Mouse (Mus musculus) liver, embryonic 18 days (tissue): Measurements from ENCODE around the gene Clptm1l. TPM values are rescaled to one million over a fixed set of nuclear protein-coding genes. Genes with fewer than 3 reads are reported as not detected.

Experiments used
- polyA plus RNA-seq: library from polyadenylated mRNA; depleted of rRNA; stranded (reverse); fragments of >200 nt; gene quantifications from 2 replicates; pipeline ENCODE4 v1.2.3, GENCODE M21; 2012; rRNA removed

Clptm1l gene
- polyA plus RNA-seq, result 49.9 and 54.2 TPM in 2 replicates

DNA sequence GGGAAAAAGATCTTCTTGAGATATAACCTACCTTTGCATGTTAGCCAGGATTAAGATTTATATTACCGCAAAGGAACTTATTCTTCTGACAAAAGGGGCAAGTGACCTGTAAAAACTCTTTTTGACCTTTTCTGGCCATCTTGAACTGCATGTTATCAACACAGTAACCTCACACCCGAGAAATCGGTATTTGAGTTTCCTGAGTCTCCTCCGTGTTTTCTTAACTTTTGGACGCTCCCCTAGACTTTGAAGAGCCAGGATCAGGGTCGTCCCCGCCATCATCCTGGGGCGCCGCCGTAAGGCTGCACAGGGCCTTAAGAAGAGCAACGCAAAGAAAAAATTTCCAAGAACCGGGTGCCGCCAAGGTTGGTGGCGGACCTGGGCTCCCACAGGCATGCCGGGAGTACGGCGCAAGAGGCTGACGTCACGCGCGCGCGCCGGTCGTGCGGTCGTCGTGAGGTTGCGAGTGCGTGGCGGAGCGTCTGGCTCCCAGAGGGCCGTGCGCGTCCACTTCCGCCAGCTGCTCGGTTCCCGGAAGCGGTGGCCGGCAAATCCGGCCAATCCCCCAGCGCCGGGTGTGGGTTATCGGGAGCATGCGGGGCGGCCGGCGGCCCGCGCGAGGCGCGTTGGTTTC, at the start of gene Clptm1l:
Clptm1l (plus strand) TSS at position 485 of the 634 bp plus-strand sequence.

DNA sequence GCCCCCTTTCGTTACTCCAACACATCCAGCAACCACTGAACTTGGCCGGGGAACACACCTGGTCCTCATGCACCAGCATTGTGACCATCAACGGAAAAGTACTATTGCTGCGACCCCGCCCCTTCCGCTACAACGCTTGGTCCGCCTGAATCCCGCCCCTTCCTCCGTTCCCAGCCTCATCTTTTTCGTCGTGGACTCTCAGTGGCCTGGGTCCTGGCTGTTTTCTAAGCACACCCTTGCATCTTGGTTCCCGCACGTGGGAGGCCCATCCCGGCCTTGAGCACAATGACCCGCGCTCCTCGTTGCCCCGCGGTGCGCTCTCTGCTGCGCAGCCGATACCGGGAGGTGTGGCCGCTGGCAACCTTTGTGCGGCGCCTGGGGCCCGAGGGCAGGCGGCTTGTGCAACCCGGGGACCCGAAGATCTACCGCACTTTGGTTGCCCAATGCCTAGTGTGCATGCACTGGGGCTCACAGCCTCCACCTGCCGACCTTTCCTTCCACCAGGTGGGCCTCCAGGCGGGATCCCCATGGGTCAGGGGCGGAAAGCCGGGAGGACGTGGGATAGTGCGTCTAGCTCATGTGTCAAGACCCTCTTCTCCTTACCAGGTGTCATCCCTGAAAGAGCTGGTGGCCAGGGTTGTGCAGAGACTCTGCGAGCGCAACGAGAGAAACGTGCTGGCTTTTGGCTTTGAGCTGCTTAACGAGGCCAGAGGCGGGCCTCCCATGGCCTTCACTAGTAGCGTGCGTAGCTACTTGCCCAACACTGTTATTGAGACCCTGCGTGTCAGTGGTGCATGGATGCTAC, 23.1 kb downstream of the Clptm1l start, which contains the start of gene Tert:
Tert (plus strand) TSS at position 167 of the 805 bp plus-strand sequence.

Other genes starting within 250 kb of the Clptm1l start
- 25.9 and 26.3 TPM in 2 replicates for gene Lpcat1, start 136.8 kb upstream of the Clptm1l start, polyA plus RNA-seq
- gene Slc6a3, start 67.3 kb upstream of the Clptm1l start, polyA plus RNA-seq, result 0.35 TPM in 2 replicates
- gene Tert, start 22.9 kb downstream of the Clptm1l start, polyA plus RNA-seq, result 2.7 and 2.8 TPM in 2 replicates
- 0.01 TPM in 1 of 2 replicates, not detected in the other for gene Slc6a18, start 74.0 kb downstream of the Clptm1l start, polyA plus RNA-seq
- gene Slc6a19, start 100.9 kb downstream of the Clptm1l start, polyA plus RNA-seq, result 1.4 and 1.7 TPM in 2 replicates
- 14.3 and 16.5 TPM in 2 replicates for gene Slc12a7, start 129.1 kb downstream of the Clptm1l start, polyA plus RNA-seq
- 0.17 and 0.22 TPM in 2 replicates for gene Nkd2, start 243.6 kb downstream of the Clptm1l start, polyA plus RNA-seq